Mouse (Mus musculus) ES-E14 (cell line): Measurements from ENCODE around the gene C1ql1.

Source experiments
- HCFC1 ChIP-seq: IDR thresholded peaks from 2 replicates; pipeline ENCODE4 v1.6.1; 2012; ENCODE audit warnings: low read length, inconsistent platforms, borderline replicate concordance; ENCODE audit not compliant: insufficient read depth
- MAFK ChIP-seq: IDR thresholded peaks from 2 replicates; pipeline ENCODE4 v1.6.1; 2014; ENCODE audit warnings: mild to moderate bottlenecking, low read depth, low read length, inconsistent platforms; ENCODE audit not compliant: insufficient read depth
- ZNF384 ChIP-seq: IDR thresholded peaks from 2 replicates; pipeline ENCODE4 v1.6.1; 2012; ENCODE audit warnings: low read depth, low read length, inconsistent platforms

DNA sequence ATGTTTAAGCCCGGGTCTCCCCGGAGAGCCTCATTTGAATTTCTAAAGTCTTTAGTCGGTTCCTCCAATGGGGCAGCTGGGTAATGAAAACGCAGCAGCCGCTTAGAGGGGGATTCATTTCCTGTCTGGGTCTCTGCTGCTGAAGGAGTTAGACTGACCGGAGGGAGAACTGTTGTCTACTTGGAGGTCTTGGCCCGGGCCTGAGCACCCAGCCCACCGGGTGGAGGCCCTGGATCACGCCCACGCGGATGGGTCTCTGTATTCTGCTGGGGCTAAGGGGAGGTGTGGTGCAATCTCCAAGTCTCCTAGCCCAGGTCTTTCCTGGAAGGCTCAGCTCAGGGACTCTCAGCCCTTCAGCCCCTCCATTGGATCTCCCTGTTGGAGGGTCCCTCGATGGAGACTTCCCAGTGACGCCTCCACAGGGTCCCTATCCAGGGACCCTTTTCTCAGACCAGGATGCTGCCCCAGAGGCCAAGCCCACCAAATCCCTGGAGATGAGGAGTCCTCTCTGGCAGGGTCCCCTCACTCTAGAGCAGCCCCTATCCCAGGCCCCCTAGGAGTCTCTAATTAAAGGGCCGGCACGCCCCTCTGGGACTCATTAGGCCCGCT is 16.9 kb upstream of the C1ql1 start:
- TF ChIP-seq HCFC1 (no peak), ZNF384 (no peak), MAFK (no peak)
